Mouse (Mus musculus) retina, embryonic 14.5 days (tissue): ENCODE data around the gene Prmt3.
A peak's percentile ranks its signal among the peaks of the same experiment; 100 is the strongest.

Source experiments
- DNase-seq: peaks from one replicate; pipeline ENCODE4 v3.0.0-alpha.2; 2015; ENCODE audit warnings: low spot score

Prmt3 gene

GRCm38 (mm10) chr7:49797171-49797570 lies 19.0 kb downstream of the Prmt3 start:
- no peak for DNase-seq

DNA sequence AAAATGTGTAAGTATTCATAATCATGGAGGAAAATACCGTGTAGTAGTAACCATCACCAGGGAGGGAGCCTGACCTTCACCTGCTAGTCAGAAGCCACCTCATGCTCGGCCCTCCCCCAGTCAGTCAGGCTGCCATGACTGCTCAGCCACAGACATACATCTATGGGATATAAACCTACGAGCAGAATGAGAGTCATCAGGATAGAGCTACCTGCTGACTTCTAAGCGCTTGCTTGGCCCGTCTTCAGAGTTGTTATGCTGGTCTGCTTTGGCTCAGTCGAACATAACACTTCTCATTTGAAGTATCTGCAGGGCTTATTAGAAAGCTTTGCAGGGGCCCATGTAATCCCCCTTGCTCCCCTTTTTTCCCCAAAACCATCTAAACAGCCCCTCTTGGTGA lies 25.4 kb downstream of the Prmt3 start:
- no peak for DNase-seq

GRCm38 (mm10) chr7:49804638-49805165 lies 26.6 kb downstream of the Prmt3 start:
- DNase-seq = no peak

DNA sequence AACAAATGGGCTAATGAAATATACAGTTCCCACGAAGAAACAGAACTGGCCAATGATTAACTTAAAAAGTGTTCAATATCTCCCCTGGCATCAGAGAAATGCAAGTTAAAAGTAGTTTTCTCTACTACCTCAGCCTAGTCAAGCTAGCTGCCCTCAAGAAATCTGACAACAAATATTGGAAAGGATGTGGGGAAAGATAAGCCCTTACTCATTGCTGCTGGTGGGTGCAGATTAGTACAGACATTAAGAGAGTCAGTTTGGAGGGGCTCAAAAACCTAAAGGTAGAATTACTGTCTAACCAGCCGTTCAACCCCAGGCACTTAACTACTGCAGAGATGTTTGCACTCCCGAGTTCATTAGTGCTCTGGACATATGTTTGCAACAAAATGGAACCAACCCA lies 27.5 kb downstream of the Prmt3 start:
- no peak for DNase-seq

DNA sequence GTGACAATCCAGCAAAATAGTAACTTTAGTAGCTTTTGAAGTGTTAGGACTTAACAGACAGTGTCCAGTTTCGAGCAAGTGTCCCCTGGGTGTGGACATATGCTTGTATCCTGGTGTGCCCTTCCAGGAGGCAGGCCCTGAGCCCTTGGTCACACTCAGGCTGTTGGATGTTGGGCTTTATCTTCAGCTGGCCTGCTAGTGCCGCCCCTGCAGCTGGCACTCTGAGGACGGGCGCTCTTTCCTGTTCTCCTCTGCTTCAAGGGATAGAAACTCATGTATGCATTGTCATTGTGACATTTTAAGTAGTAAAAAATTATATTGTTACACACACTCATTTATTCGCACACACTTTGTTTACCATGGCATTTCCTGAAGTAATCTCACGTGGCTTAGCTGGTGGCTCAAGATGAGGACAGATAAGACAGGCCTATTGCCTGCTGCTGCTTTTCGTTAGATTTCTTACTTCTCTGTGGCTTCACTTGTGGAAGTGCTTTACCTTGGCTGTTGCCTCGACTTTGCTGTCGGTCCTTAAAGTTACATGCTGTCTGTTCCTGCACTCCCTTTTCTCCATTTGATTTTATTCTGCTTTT lies 29.0 kb downstream of the Prmt3 start:
- DNase-seq = no peak

GRCm38 (mm10) chr7:49807846-49808622 lies 29.9 kb downstream of the Prmt3 start:
- DNase-seq = peak; percentile 3

DNA sequence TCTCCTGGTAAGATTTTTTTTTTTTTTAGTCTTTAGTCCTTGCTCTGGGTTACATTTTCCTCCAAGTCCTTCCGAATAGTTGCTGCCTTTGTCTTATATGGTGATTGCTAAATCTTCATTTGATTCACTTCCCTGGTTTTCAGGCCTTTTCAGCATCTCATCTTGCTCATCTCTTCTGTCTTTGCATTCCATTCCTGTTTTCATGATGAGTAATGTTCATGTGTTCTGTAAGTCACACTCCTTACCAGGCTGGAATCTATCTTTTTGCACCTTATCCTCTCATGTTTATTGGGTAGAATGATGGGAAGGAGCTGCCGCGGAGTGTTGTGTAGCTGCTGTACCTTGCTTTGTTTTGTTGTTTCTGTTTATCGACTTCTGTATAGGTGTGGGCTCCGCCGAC lies 31.0 kb downstream of the Prmt3 start:
- DNase-seq = peak; percentile 3

- DNase-seq = peak; percentile 40
These were observed 31.4 kb downstream of the Prmt3 start for GRCm38 (mm10) chr7:49809562-49809961.

GRCm38 (mm10) chr7:49811346-49811745 lies 33.2 kb downstream of the Prmt3 start:
- DNase-seq = peak; percentile 58

DNA sequence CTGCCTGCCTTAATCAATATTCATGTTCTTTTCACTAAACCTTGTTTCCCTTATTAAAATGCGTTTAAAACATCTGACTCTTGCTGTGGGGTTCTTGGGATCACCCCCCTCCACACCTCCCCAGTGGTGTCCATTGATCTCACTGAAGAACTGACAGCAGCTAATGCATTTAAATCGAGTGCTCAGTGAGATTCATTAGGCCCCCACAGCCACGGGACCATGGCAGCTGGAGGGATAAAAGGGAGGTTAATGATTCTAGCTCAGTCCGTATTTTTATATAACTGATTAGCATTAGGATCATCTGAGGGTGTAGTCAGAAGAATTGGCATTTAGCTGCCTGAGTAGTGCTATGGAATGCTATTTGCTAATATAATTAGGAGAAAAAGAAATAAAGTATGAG lies 41.2 kb downstream of the Prmt3 start:
- DNase-seq = no peak

- DNase-seq = no peak
These were observed 43.2 kb downstream of the Prmt3 start for GRCm38 (mm10) chr7:49821370-49821769.

GRCm38 (mm10) chr7:49822028-49822427 lies 43.9 kb downstream of the Prmt3 start:
- no peak for DNase-seq

GRCm38 (mm10) chr7:49823595-49823994 lies 45.4 kb downstream of the Prmt3 start:
- DNase-seq = no peak

GRCm38 (mm10) chr7:49824043-49824442 lies 45.9 kb downstream of the Prmt3 start:
- no peak for DNase-seq

- no peak for DNase-seq
These were observed 46.4 kb downstream of the Prmt3 start for GRCm38 (mm10) chr7:49824581-49824980.

GRCm38 (mm10) chr7:49825492-49825891 lies 47.3 kb downstream of the Prmt3 start:
- DNase-seq = no peak

DNA sequence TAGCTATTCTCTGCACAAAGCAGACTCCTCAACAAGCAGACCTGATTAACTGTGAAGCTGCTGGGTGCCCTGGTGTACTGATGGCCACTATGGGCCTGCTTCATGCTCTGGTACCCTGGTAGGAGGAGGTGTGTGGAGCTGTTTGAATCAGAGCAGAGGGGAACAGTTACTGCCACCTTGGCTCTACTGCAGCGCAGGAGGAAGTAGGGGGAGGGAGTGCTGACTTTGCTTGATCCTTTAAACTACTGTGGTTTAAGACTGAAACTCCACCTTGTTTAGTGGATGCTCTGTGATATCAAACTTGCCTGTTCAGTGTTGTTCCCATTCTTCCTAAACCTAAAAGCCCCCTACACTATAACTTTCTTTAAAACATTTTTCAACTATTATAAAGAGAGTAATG lies 49.8 kb downstream of the Prmt3 start:
- DNase-seq = no peak

DNA sequence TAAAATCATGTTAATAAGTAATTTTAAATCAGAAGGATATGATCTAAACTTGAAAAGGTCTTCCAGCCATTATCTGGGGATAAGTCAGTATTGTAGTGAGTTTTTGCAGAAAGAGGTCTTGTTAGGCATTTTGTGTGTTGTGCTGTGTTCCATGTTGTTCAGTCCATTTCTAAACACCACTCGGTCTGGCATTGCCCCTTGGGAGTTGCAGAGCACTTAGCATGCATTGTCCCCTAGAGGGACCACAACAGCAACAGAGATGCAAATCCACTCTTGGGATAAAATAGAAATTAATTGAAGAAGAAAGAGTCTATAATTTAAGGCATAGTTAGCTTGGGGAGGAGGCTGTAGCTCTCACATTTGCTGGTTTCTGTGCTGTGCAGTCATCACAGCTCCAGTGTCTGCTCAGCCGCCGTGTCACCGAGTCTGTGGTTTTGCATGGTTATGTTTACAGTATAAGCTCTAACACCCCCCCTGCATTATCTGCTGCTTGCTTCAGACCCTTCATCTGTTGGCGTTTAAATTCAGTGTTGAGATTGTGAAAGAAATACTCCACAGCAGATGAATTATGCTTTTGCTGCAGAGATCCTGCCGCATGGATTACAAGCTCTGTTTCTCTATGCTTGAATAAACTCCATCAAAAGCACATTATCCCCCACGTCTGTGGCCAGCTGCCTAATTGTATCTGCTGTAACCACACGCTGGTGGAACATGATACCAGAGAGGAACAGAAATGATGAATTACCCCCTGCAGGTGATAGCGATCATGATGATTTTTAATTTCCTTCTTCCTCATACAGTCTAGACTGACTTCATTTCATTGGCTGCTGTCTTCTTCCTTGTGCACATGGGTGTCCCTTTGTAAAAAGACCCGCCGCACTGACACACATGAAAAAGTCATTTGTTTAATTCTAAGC lies 64.5 kb downstream of the Prmt3 start:
- peak; percentile 73 for DNase-seq

- no peak for DNase-seq
These were observed 65.3 kb downstream of the Prmt3 start for GRCm38 (mm10) chr7:49843304-49843933.

DNA sequence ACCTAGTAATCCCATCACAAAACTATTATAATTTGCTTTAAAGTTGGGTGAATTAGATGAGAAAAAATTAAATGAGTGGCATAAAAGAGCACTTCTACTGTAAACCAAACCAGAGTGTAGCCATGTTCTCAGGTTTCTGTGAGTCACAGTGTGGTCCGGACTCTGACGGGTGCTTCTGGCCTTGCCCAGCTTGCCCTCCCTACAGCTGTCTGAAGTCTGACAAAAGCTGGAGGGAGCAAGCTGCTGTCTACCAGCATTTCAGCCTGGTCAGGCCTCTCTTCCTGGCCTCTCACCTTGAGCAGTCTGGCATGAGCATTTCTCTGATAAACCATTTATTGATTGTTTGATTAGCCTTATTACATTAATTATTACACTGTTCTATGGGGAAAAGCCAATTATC lies 69.8 kb downstream of the Prmt3 start:
- no peak for DNase-seq

DNA sequence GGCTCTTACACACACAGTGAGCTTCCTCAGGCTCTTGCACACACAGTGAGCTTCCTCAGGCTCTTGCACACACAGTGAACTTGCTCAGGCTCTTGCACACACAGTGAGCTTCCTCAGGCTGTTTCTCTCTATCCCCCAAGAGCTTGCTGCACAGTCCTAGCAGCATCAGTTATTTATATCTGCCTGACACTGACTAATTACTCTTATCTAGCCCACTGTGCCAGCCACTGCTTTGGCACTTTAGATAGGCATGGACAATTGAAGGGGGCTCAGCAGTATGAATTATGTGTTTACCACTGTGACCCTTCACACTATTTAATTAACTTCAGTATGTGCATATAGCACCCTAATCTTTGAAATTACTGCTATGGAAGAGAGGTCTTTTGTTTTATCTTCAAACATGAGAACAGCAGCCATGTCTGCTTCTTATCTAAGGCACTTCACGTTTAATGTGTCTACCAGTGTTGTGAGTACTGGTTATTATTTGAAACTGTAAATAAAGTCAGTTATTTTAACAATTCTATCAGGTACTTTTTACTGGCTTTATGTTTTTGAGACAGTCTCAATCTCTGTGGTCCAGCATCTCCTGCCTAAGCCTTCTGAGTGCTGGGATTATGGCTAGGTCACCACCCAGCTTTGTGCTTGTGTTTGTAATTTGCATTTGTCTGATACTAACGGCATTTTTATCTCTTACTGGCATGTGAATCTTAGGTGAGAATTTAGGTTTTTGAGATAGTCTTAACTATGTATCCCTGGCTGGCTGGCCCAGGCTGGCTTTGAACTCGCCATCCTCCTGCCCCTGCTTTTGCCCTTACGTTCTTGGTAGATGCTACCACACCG lies 75.4 kb downstream of the Prmt3 start:
- DNase-seq = no peak
